Mouse (Mus musculus) kidney, adult 2 months (tissue): Measurements from ENCODE around the gene Crcp.

ENCODE experiments used
- CTCF ChIP-seq: fragments of 200-500 bp; conservative IDR thresholded peaks from 2 replicates; pipeline ENCODE4 v1.5.1; 2011; ENCODE audit warnings: low read depth, mild to moderate bottlenecking, control low read depth, low read length, moderate library complexity, mixed read lengths; ENCODE audit not compliant: insufficient read depth, insufficient read length
- POLR2A ChIP-seq: fragments of 200-500 bp; IDR thresholded peaks from one replicate; pipeline ENCODE4 v1.6.1; 2011; ENCODE audit warnings: low read depth, low read length, control low read depth

GRCm38 (mm10) chr5:130046100-130046499 lies 17.0 kb downstream of the Crcp start:
- TF ChIP-seq POLR2A, result no peak
- no peak for TF ChIP-seq CTCF
